In genomic region chr10:83508962-83509660, GRCm38 (mm10) we compare ENCODE assay signal across 9 mouse cellular contexts. TPM values are rescaled to one million over a fixed set of nuclear protein-coding genes. Genes with fewer than 3 reads are reported as not detected.
DNase-seq lines count a peak whose midpoint lies in the region; ATAC-seq and TF ChIP-seq lines count a peak whose summit lies in the region.
"Had no signal": no experiment of that assay in that cellular context is flagged by ENCODE, and none has a peak within 500 bp of the region (broad histone marks: within the 10 kb centered on the region; RNA-seq: fewer than 3 reads in every experiment).

No protein-coding gene starts in this region.

- no peaks in the 10 kb centered on the region for H3K79me2 ChIP-seq in liver, adult 2 months (ENCODE audit: control insufficient read depth, insufficient read depth, low read length)

- WGBS in liver, adult 2 months = 71% methylated on average over 8 of the region's 8 CpGs
- WGBS in liver, embryonic 11.5 days = 56% methylated on average over 8 of the region's 8 CpGs
- 63% methylated on average over 8 of the region's 8 CpGs for WGBS in embryonic facial prominence, embryonic 10.5 days

- no peaks in the 10 kb centered on the region for H3K36me3 ChIP-seq in liver, adult 2 months (ENCODE audit: control insufficient read depth, insufficient read depth, low read length)
- no peaks in the 10 kb centered on the region for H3K36me3 ChIP-seq in liver, embryonic 11.5 days (ENCODE audit: control insufficient read depth, insufficient read depth, low read length)
- H3K36me3 ChIP-seq in embryonic facial prominence, embryonic 10.5 days (replicated peaks) = no peaks in the 10 kb centered on the region
- H3K36me3 ChIP-seq: limb, embryonic 15.5 days had no signal

- no peak overlapping the region for H3K27ac ChIP-seq in liver, adult 2 months (replicated peaks; ENCODE audit: insufficient read depth, low read depth, low read length)
- H3K27ac ChIP-seq in liver, embryonic 11.5 days (ENCODE audit: low read depth, low read length) = no peak overlapping the region
- no peak overlapping the region for H3K27ac ChIP-seq in embryonic facial prominence, embryonic 10.5 days (replicated peaks)
- H3K27ac ChIP-seq: limb, embryonic 15.5 days had no signal

- H3K9me3 ChIP-seq in liver, embryonic 11.5 days (ENCODE audit: control insufficient read depth, low read length) = no peaks in the 10 kb centered on the region
- H3K9me3 ChIP-seq in embryonic facial prominence, embryonic 10.5 days = no peaks in the 10 kb centered on the region
- H3K9me3 ChIP-seq: limb, embryonic 15.5 days had no signal

- peak; percentile 11 for DNase-seq in adrenal gland, postnatal 14 days
- no peak for DNase-seq in adrenal gland, postnatal 25 days
- DNase-seq in liver, adult 2 months (ENCODE audit: extremely low read depth, low read depth, low spot score) = peak; percentile 29
- DNase-seq in liver, embryonic 11.5 days (ENCODE audit: low spot score) = no peak
- DNase-seq in embryonic facial prominence, embryonic 10.5 days (ENCODE audit: low spot score) = peak; percentile 12
- DNase-seq in lung, postnatal 36 days = peak; percentile 46
- no peak for DNase-seq in heart, adult 9 months (ENCODE audit: low spot score in 2 of 2)

- TF ChIP-seq POLR2A in liver, adult 2 months (IDR thresholded peaks at IDR 0.05; ENCODE audit: extremely low read depth, insufficient read depth, low read length) = no peak

- H3K4me1 ChIP-seq in liver, adult 2 months (ENCODE audit: control insufficient read depth, insufficient read depth, low read length) = no peaks in the 10 kb centered on the region
- no peaks in the 10 kb centered on the region for H3K4me1 ChIP-seq in liver, embryonic 11.5 days (replicated peaks; ENCODE audit: control insufficient read depth, insufficient read depth, low read length)
- no peaks in the 10 kb centered on the region for H3K4me1 ChIP-seq in embryonic facial prominence, embryonic 10.5 days
- H3K4me1 ChIP-seq: limb, embryonic 15.5 days had no signal

- ATAC-seq in liver, embryonic 11.5 days (replicated peaks; ENCODE audit: low FRiP score) = no peak
- no peak for ATAC-seq in activated CD4-positive, CD25-positive, alpha-beta regulatory T cell, adult 4 months

- TF ChIP-seq CTCF in liver, adult 2 months (IDR thresholded peaks at IDR 0.05; ENCODE audit: low read depth, low read length) = peak; percentile 34; the same call in 1 of the 2 replicates

- no peak overlapping the region for H3K4me3 ChIP-seq in liver, adult 2 months (ENCODE audit: insufficient read depth, low read depth, low read length)
- no peak overlapping the region for H3K4me3 ChIP-seq in liver, embryonic 11.5 days (ENCODE audit: low read depth, low read length)
- no peak overlapping the region for H3K4me3 ChIP-seq in embryonic facial prominence, embryonic 10.5 days
- H3K4me3 ChIP-seq: limb, embryonic 15.5 days had no signal

- H3K27me3 ChIP-seq in liver, adult 2 months (ENCODE audit: control insufficient read depth, insufficient read depth, low read length) = no peaks in the 10 kb centered on the region
- H3K27me3 ChIP-seq in liver, embryonic 11.5 days (replicated peaks; ENCODE audit: control insufficient read depth, insufficient read depth, low read length) = no peaks in the 10 kb centered on the region
- no peaks in the 10 kb centered on the region for H3K27me3 ChIP-seq in embryonic facial prominence, embryonic 10.5 days (replicated peaks; ENCODE audit: low read depth, poor library complexity, severe bottlenecking)
- H3K27me3 ChIP-seq: limb, embryonic 15.5 days had no signal

- H3K4me2 ChIP-seq in liver, embryonic 11.5 days = no peak overlapping the region
- H3K4me2 ChIP-seq: limb, embryonic 15.5 days had no signal

- H3K9ac ChIP-seq in liver, adult 2 months (ENCODE audit: low read depth, low read length) = no peak overlapping the region
- no peak overlapping the region for H3K9ac ChIP-seq in liver, embryonic 11.5 days (ENCODE audit: low read depth, low read length)
- H3K9ac ChIP-seq: limb, embryonic 15.5 days had no signal

RNA-seq across cellular contexts. Expression of gene Aldh1l2, which starts 24.8 kb away (rescaled TPM):
- 0.74 and 0.90 TPM in 2 replicates for total RNA-seq in adrenal gland, postnatal 14 days (2021)
- 0.88 and 1.0 TPM in 2 replicates for total RNA-seq in adrenal gland, postnatal 25 days (2021)
- total RNA-seq in liver, adult 2 months (2014; rRNA removed) = 0.09 and 1.5 TPM in 2 replicates
- 0.04 and 0.06 TPM in 2 replicates for polyA plus RNA-seq in liver, adult 2 months (2012; rRNA removed)
- 0.58 and 0.81 TPM in 2 replicates for polyA plus RNA-seq in liver, embryonic 11.5 days (2014; fragmentation: Nextera tagmentation; extraction: Ambion mirVana)
- 1.7 and 2.1 TPM in 2 replicates for polyA plus RNA-seq in embryonic facial prominence, embryonic 10.5 days (2016; fragmentation: Nextera tagmentation; extraction: Ambion mirVana)
- not detected for polyA plus RNA-seq in activated CD4-positive, CD25-positive, alpha-beta regulatory T cell, adult 4 months (2017; shearing (Covaris generic))

RNA-seq across cellular contexts. Expression of gene Washc4, which starts 34.4 kb away (rescaled TPM):
- total RNA-seq in adrenal gland, postnatal 14 days (2021) = 20.9 and 22.0 TPM in 2 replicates
- total RNA-seq in adrenal gland, postnatal 25 days (2021) = 26.5 and 29.9 TPM in 2 replicates
- total RNA-seq in liver, adult 2 months (2014; rRNA removed) = 21.7 and 26.7 TPM in 2 replicates
- 1.2 and 1.3 TPM in 2 replicates for polyA plus RNA-seq in liver, adult 2 months (2012; rRNA removed)
- polyA plus RNA-seq in liver, embryonic 11.5 days (2014; fragmentation: Nextera tagmentation; extraction: Ambion mirVana) = 27.5 and 31.0 TPM in 2 replicates
- polyA plus RNA-seq in embryonic facial prominence, embryonic 10.5 days (2016; fragmentation: Nextera tagmentation; extraction: Ambion mirVana) = 40.7 TPM in 2 replicates
- 10 to 100 TPM; 26.7 to 30.8 TPM for polyA plus RNA-seq in activated CD4-positive, CD25-positive, alpha-beta regulatory T cell, adult 4 months (2017; shearing (Covaris generic))

Comparison
In these comparisons a context has a peak if more than half of its experiments do, and no peak if none do; other contexts are left out.
1. DNase-seq: peak in adrenal gland, postnatal 14 days (single experiment), liver, adult 2 months (single experiment), embryonic facial prominence, embryonic 10.5 days (single experiment) and lung, postnatal 36 days (single experiment); none in adrenal gland, postnatal 25 days (single experiment), liver, embryonic 11.5 days (single experiment) and heart, adult 9 months (0 of 2).
2. RNA of gene Washc4, which starts 34.4 kb away (polyA plus RNA-seq): 40.7 TPM in embryonic facial prominence, embryonic 10.5 days, 27.5 to 31.0 TPM in liver, embryonic 11.5 days and 26.7 to 30.8 TPM in activated CD4-positive, CD25-positive, alpha-beta regulatory T cell, adult 4 months; 1.2 to 1.3 TPM in liver, adult 2 months; every median in the first group is over 10 times any median in the second.